Mouse (Mus musculus) frontal cortex, postnatal 36 days (tissue): ENCODE results near the gene D430041D05Rik.

Source experiments
- DNase-seq, 2 experiments: peaks; one replicate each; pipeline ENCODE4 v3.0.0; 2022; ENCODE audit warnings: low spot score in 2 of 2

The D430041D05Rik gene

DNA sequence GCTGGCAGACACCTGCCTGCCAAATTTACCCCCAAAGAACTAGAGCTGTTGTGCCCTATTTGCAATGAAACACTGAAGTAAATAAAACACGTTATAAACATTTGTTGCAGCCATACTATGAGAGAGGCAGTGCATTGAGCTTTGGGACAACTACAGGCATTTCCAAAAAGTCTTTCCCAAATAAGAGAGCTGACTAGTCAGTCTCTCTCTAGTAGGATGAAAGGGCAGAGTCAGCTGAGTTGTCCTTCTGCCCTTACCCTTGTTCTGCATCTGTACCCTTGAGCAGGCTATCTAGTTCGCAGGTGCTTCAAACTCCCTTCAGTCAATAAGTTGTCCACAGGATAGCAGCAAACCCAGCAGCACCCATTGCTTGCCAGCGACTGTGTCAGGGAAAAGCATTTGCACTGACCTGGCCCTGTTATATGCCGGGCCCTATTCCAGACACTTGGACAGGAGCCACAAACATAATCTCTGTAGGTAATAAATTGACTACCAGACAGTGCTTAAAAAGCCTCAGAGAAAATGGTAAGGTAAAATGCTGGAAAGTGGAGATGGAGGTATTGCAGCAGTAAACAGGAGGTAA, at the start of gene D430041D05Rik:
Gene D430041D05Rik (minus strand): TSS at position 51 of the 583 bp plus-strand sequence.
- no peak for DNase-seq

- DNase-seq, result no peak
These were observed 49.2 kb upstream of the D430041D05Rik start for GRCm38 (mm10) chr2:104460021-104460420.

GRCm38 (mm10) chr2:104458569-104459332, 47.9 kb upstream of the D430041D05Rik start:
- DNase-seq, result no peak

DNA sequence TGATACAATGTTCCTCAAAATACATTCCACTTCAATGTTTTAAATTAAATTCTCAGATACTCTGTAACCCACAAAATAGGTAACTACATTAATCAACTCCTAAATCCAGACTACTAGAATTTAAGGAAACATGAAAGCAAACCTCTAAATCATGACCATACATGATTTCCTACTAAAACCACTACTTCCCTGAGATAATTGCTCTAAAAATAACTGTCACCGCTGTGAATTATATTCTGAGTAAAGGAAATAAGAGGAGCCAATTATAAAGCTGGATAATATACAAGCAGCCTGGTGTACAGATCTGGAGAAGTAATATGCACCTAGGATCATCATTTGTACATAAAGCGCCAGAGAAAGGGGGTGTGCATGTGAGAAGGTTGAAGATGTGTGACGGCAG, 46.3 kb upstream of the D430041D05Rik start:
- no peak for DNase-seq

DNA sequence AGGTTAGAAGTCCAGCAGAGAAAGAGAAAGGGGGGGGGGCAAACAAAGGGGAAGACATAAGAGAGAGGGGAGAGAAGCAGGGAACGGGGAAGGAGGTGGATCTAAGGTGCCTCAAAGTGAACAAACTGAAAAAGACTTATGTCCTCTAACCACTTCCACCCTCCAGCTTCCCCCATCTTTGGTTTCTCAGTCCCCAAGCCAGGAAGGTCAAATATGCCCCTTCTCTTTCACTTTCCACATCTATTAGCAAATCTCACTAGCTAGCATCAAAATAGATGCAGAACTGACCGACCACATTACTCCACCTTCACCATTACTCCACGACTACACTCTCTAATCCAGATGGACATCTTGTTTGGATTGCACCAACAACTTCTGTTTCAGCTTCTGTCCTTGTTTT, 39.9 kb upstream of the D430041D05Rik start:
- no peak for DNase-seq

GRCm38 (mm10) chr2:104449191-104449590, 38.4 kb upstream of the D430041D05Rik start:
- no peak for DNase-seq

GRCm38 (mm10) chr2:104448201-104448600, 37.4 kb upstream of the D430041D05Rik start:
- no peak for DNase-seq

DNA sequence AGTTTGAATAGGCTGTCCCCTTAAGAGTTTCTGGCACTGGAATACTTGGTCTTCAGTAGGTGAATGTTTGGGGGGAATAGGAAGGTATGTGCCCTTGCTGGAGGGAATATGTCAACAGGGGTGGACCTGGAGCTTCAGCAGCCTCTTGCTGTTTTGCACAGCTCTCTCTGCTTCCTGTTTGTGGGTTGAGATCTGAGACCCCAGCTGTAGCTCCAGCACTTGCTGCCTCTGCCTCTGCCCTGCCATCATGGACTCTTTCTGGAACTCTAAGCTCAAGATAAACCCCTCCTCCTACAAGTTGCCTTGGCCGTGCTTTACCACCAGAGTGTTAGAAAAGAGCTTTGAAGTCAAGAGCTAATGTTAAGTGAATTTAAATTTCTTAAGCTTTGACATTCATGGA, 35.2 kb upstream of the D430041D05Rik start:
- no peak for DNase-seq

DNA sequence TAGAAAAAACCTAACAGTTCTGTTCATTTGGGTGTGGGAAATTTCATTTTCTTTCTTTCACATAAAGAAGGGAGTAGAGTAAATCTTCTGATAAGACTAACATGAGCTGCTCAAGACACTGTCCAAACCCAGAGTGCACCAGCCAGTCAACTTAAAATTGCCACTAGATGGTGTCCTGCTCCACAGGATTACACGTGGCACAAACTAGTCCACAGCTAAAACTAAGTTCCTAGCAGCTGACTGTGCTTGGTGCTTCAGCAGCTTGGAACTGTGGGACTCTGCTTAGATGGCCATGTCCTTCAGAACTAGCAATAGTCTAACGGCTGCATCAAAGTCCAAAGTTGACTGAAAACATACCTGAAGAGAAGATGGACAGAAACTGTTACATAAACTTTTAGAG, 34.0 kb upstream of the D430041D05Rik start:
- DNase-seq, result peak; percentile 55 to 80

DNA sequence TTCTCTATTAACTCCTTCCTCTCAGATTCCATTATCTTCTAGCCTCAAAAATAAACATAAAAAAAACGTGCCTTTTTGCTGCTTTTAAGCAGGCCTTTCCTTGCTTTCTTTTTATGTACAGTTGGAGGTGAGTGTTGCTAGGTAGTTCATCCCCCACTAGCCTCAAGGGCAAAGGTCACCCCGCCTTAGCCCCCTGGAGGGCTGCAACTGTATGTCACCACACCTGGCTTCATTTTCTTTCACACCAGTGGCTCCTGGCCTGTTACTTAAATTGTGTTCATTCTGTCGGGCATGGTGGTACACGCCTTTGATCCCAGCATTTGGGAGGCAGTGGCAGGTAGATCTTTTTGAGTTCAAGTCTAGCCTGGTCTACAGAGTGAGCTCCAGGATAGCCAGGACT, 31.5 kb upstream of the D430041D05Rik start:
- no peak for DNase-seq

GRCm38 (mm10) chr2:104436226-104436625, 25.4 kb upstream of the D430041D05Rik start:
- no peak for DNase-seq

GRCm38 (mm10) chr2:104431067-104431466, 20.3 kb upstream of the D430041D05Rik start:
- DNase-seq, result no peak

GRCm38 (mm10) chr2:104430566-104430965, 19.8 kb upstream of the D430041D05Rik start:
- DNase-seq, result no peak

GRCm38 (mm10) chr2:104426112-104426511, 15.3 kb upstream of the D430041D05Rik start:
- no peak for DNase-seq

DNA sequence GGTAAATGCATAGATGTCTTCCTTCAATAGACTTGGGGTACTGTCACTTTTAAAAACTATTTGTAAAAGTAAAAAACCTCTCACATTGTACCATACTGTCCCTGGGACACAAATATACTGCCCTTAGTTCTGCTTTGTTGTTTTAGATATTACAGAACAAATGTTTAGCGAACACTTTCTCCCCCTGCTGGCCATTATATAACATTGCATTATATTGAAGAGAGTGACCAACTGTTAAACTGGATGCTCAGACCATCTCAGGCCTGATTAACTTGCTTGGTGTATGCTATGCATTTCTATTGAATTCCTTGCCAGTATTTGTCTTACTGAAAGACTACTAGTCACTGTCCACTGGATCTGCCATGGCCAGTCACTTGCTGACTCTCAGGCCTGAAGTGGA, 11.4 kb upstream of the D430041D05Rik start:
- no peak for DNase-seq

DNA sequence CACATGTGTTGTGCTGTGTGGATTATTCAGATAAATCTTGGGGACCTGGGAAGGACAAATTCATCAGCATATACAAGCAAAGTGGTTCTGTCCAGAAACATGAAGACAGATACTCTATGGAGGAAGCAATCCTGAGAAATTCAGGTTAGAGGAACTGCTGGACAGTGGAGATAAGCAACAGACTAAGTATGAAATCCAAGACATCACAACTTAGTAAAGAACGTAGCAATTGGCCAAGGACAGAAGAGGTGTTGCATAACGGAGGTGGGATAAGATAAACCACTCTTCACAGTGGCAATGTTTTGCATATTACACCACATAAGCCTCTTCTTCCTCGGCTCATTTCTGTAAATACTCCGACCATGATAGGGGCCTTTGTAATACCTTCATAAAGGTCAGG, 10.0 kb upstream of the D430041D05Rik start:
- DNase-seq, result no peak

- DNase-seq, result no peak
These were observed 9.2 kb upstream of the D430041D05Rik start for GRCm38 (mm10) chr2:104419999-104420398.

- no peak for DNase-seq
These were observed 8.6 kb upstream of the D430041D05Rik start for GRCm38 (mm10) chr2:104419411-104419810.

DNA sequence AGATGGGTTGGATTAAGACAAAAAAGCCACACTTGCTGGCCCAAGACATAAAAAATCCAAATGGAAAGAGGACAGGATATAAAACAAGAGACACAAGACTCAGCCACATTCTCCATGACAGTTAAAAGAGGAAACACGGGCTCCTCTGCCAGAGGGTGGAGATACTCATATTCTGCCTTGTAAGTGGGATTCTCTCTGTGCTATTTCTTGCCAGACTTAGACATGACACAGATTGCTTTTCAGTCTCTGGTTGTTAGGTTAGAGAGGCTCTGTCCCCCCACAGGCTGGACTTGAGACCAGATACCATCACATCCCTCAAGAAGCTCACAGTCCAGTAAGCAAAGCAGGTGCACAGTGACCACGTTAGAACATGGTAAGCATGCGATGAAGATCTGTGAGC, 2.2 kb upstream of the D430041D05Rik start:
- peak in 1 of 2 experiments; percentile 45 for DNase-seq

GRCm38 (mm10) chr2:104412496-104412895, 1.7 kb upstream of the D430041D05Rik start:
- DNase-seq, result no peak

- DNase-seq, result no peak
These were observed 993 bp upstream of the D430041D05Rik start for GRCm38 (mm10) chr2:104411806-104412205.

GRCm38 (mm10) chr2:104409851-104410821, 677 bp downstream of the D430041D05Rik start:
- DNase-seq, result peak in 1 of 2 experiments; percentile 64
